Comparison of ENCODE assay signal across 12 mouse cellular contexts in genomic region chr8:115536554-115537346, GRCm38 (mm10).
DNase-seq lines count a peak whose midpoint lies in the region; ATAC-seq and TF ChIP-seq lines count a peak whose summit lies in the region.
"Had no signal": no experiment of that assay in that cellular context is flagged by ENCODE, and none has a peak within 500 bp of the region (broad histone marks: within the 10 kb centered on the region; RNA-seq: fewer than 3 reads in every experiment).

No protein-coding gene starts in this region.

- 68% methylated on average over 19 of the region's 19 CpGs for WGBS in neural tube, embryonic 12.5 days
- 57% methylated on average over 19 of the region's 19 CpGs for WGBS in neural tube, embryonic 15.5 days
- 47% methylated on average over 19 of the region's 19 CpGs for WGBS in hindbrain, embryonic 16.5 days

- 0 out of 2 replicates have a peak overlapping the region, but pooled peaks have one; percentile 5 for H3K4me2 ChIP-seq in neural tube, embryonic 12.5 days (replicated peaks)
- H3K4me2 ChIP-seq in neural tube, embryonic 15.5 days = no peak overlapping the region
- H3K4me2 ChIP-seq in hindbrain, embryonic 16.5 days (ENCODE audit: low read length) = no peak overlapping the region
- H3K4me2 ChIP-seq: embryonic facial prominence, embryonic 12.5 days had no signal

- peaks cover 10% of the 10 kb centered on the region for H3K4me1 ChIP-seq in neural tube, embryonic 12.5 days
- H3K4me1 ChIP-seq in neural tube, embryonic 15.5 days = peaks cover 10% of the 10 kb centered on the region
- H3K4me1 ChIP-seq in hindbrain, embryonic 16.5 days (ENCODE audit: control insufficient read depth, insufficient read depth, low read depth, low read length) = peaks cover 6% of the 10 kb centered on the region

- no peak overlapping the region for H3K9ac ChIP-seq in neural tube, embryonic 12.5 days
- no peak overlapping the region for H3K9ac ChIP-seq in neural tube, embryonic 15.5 days (replicated peaks)
- H3K9ac ChIP-seq in hindbrain, embryonic 16.5 days (ENCODE audit: low read depth, low read length) = no peak overlapping the region
- H3K9ac ChIP-seq: embryonic facial prominence, embryonic 12.5 days; liver, embryonic 14.5 days had no signal

- no peaks in the 10 kb centered on the region for H3K9me3 ChIP-seq in neural tube, embryonic 12.5 days
- no peaks in the 10 kb centered on the region for H3K9me3 ChIP-seq in neural tube, embryonic 15.5 days (replicated peaks)
- no peaks in the 10 kb centered on the region for H3K9me3 ChIP-seq in hindbrain, embryonic 16.5 days (ENCODE audit: control insufficient read depth, low read length)
- H3K9me3 ChIP-seq: embryonic facial prominence, embryonic 12.5 days; midbrain, embryonic 10.5 days had no signal

- DNase-seq in gastrocnemius, adult 2 months = peak; percentile 61
- DNase-seq in gastrocnemius, adult 8-10 months (ENCODE audit: low spot score in 2 of 2) = no peak
- no peak for DNase-seq in T-cell, adult 2 months (ENCODE audit: low spot score)
- DNase-seq in ovary, postnatal 36 days (ENCODE audit: low spot score) = no peak
- DNase-seq: adrenal gland, postnatal 25 days; thymus, postnatal 14 days had no signal

- intact Hi-C loops in gastrocnemius, adult 2 months (cut with DNase I) = no loop called here

- no peak for ATAC-seq in neural tube, embryonic 12.5 days (ENCODE audit: low FRiP score, low read depth)
- no peak for ATAC-seq in neural tube, embryonic 15.5 days (ENCODE audit: low FRiP score)
- ATAC-seq in hindbrain, embryonic 16.5 days = peak; percentile 68

- peak overlapping the region; percentile 28 for H3K4me3 ChIP-seq in gastrocnemius, adult 2 months
- H3K4me3 ChIP-seq in neural tube, embryonic 12.5 days = no peak overlapping the region
- H3K4me3 ChIP-seq in neural tube, embryonic 15.5 days (replicated peaks) = no peak overlapping the region
- H3K4me3 ChIP-seq in hindbrain, embryonic 16.5 days (ENCODE audit: low read length) = no peak overlapping the region
- H3K4me3 ChIP-seq: embryonic facial prominence, embryonic 12.5 days; midbrain, embryonic 10.5 days had no signal

- TF ChIP-seq CTCF in gastrocnemius, adult 2 months (IDR thresholded peaks at IDR 0.05) = no peak

- no peaks in the 10 kb centered on the region for H3K36me3 ChIP-seq in neural tube, embryonic 12.5 days
- H3K36me3 ChIP-seq in neural tube, embryonic 15.5 days = no peaks in the 10 kb centered on the region
- H3K36me3 ChIP-seq in hindbrain, embryonic 16.5 days (ENCODE audit: control insufficient read depth, insufficient read depth, low read length) = no peaks in the 10 kb centered on the region
- H3K36me3 ChIP-seq: embryonic facial prominence, embryonic 12.5 days; midbrain, embryonic 10.5 days had no signal

- H3K27ac ChIP-seq in gastrocnemius, adult 2 months = peak overlapping the region; percentile 57
- H3K27ac ChIP-seq in neural tube, embryonic 12.5 days = no peak overlapping the region
- H3K27ac ChIP-seq in neural tube, embryonic 15.5 days (replicated peaks) = no peak overlapping the region
- no peak overlapping the region for H3K27ac ChIP-seq in hindbrain, embryonic 16.5 days (ENCODE audit: low read depth, low read length)
- H3K27ac ChIP-seq: embryonic facial prominence, embryonic 12.5 days; liver, embryonic 14.5 days; midbrain, embryonic 10.5 days had no signal

- no peaks in the 10 kb centered on the region for H3K27me3 ChIP-seq in neural tube, embryonic 12.5 days (replicated peaks)
- H3K27me3 ChIP-seq in neural tube, embryonic 15.5 days (replicated peaks) = no peaks in the 10 kb centered on the region
- H3K27me3 ChIP-seq in hindbrain, embryonic 16.5 days (replicated peaks; ENCODE audit: control insufficient read depth, insufficient read depth, low read length) = no peaks in the 10 kb centered on the region
- H3K27me3 ChIP-seq: embryonic facial prominence, embryonic 12.5 days had no signal
